Mouse (Mus musculus): ENCODE data around the gene Cald1.

DNA sequence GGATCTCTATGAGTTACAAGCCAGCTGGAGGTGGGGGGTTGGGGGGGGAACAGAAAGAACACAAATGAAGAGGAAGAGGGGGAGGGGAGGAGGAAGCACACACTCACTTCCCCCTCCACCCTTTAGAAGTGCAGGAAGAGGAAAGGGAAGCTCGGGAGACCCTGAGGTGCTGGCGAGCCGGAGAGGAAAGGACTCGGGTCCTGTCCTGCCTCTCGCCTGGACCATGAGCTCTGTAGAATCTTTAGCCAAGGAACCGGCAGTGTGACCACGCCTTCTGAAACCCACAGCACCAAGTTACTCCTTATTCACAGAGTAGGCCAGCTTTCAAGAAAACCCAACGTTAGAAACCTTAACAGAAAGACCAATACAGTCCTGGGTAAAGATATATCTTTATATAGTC, 83.8 kb downstream of the Cald1 start:
- TF ChIP-seq CTCF (IDR thresholded peaks at IDR 0.05; ENCODE audit: low read depth, low read length) (no peak), POLR2A (IDR thresholded peaks at IDR 0.05; ENCODE audit: borderline replicate concordance, low read depth, low read length) (no peak)

All from bone marrow macrophage, adult 2 months (primary cell).